Mouse (Mus musculus): ENCODE results near the gene Lrpprc.

DNA sequence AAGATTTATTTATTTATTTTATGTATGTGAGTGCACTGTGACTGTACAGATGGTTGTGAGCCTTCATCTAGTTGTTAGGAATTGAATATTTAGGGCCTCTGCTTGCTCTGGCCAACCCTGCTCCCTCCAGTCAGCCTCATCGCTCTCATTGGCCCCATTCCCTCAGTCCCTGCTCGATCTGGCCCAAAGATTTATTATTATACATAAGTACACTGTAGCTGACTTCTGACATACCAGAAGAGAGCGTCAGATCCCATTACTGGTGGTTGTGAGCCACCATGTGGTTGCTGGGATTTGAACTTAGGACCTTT lies 133.2 kb downstream of the Lrpprc start:
- TF ChIP-seq EP300 (IDR thresholded peaks at IDR 0.05; ENCODE audit: insufficient read depth, low read depth, low read length): no peak
- TF ChIP-seq CTCF (IDR thresholded peaks at IDR 0.05): no peak
- TF ChIP-seq POLR2A (IDR thresholded peaks at IDR 0.05; ENCODE audit: insufficient read depth, low read depth, low read length): no peak

Measured in heart, adult 2 months (tissue).